Mouse (Mus musculus): ENCODE results near the gene Cspg4. TPM values are rescaled to one million over a fixed set of nuclear protein-coding genes. Genes with fewer than 3 reads are reported as not detected.

The Cspg4 gene
- polyA plus RNA-seq, 1 experiment from 2014 or later, result 24.0 TPM

DNA sequence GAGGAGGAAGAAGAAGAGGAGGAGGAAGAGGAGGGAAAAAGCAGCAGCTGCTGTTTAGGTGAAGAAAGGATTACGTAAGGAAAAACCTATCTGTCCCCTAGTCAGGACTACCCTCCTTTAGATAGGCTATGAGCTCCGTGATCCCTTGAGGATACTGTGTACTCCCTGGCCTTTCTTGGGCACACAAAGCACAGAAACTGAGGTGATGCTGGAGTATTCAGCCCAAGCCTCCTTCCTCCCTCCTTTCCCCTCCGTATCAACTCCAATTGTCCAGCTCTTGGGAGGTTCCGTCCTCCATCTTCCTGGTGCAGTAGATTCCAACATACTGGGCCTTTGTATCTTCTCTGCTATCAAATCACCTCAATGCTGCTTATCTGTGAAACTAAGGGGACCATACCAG lies 57.9 kb downstream of the Cspg4 start:
- Histone ChIP-seq H3K9me3 (replicated peaks; ENCODE audit: control insufficient read depth, low read length) (no peaks in the 10 kb centered on the region; the same call in 1 of the 2 replicates), H3K4me2 (ENCODE audit: low read depth, low read length) (peak overlapping the region; percentile 89), H3K4me3 (replicated peaks; ENCODE audit: low read length) (0 out of 2 replicates have a peak overlapping the region, but pooled peaks have one; percentile 44), H3K36me3 (ENCODE audit: control insufficient read depth, insufficient read depth, low read length) (peaks cover 21% of the 10 kb centered on the region), H3K27ac (ENCODE audit: low read length) (no peak overlapping the region), H3K27me3 (ENCODE audit: control insufficient read depth, insufficient read depth, low read length) (no peaks in the 10 kb centered on the region), H3K4me1 (ENCODE audit: control insufficient read depth, insufficient read depth, low read length) (peaks cover 44% of the 10 kb centered on the region), H3K9ac (ENCODE audit: low read length) (no peak overlapping the region)
- 91% methylated on average over 4 of the region's 4 CpGs for WGBS
- ATAC-seq (ENCODE audit: insufficient read depth, low FRiP score), result no peak

DNA sequence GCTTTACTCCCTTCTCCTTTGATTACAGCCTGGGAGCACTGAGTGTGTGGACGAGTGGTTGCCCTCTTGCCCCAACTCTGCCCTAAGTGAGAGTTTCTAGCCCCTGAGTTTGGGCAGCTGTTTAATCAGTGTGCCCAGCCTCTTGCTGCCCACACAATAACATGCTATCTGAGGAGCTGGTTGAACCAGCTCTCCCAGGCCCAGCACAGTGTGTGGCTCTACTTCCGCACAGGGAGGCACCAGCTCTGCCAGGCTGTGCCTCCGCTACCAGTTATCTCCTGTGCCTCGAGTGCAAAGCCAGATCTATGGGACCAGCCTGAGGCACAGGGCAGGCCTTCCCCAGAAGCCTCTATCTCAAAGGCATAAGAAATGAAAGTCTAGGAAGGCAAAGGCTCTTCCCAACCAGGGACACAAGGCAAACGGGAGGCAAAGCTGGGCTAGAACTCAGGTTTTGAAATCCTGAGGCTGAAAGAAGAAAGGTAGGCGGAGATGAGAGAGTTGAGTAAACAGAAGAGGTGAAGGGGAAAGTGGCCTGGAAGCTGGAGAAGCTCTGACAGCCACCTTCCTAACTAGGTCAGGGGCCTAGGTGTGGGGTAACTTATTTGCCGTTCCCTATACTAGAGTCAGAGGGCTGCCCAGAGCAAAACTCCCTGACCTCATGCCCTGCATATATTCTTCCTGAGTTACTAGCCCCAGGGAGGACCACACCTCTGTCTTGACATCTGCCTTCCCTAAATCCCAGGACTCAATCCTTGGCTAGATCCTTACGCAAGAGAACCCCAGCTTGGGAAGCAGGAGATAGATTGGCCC lies 59.2 kb downstream of the Cspg4 start:
- H3K9ac ChIP-seq (ENCODE audit: low read length), result peak overlapping the region; percentile 62
- ATAC-seq (ENCODE audit: insufficient read depth, low FRiP score), result peak; percentile 23; the same call in 1 of the 2 replicates

DNA sequence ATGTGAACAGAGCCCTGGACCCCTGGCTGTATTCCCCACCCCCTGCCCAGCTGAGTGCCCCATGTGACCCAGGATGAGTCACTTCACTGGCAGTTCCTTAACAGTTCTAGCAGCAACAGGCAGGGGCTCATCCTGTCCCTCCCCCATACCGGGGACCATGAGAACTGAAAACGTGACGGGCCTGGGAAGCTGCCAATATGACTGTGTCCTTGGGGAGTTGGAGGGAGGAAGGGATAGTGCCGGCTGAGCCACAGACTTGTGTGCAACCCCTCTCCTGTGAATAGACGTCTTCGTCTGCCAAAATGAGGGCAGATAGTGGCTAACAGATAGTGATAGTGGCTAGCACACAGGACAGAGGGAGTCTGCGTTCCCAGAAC lies 59.8 kb downstream of the Cspg4 start:
- H3K4me3 ChIP-seq (replicated peaks; ENCODE audit: low read length), result peak overlapping the region; percentile 44
- H3K4me2 ChIP-seq (ENCODE audit: low read depth, low read length), result peak overlapping the region; percentile 89
- H3K27me3 ChIP-seq (ENCODE audit: control insufficient read depth, insufficient read depth, low read length), result no peaks in the 10 kb centered on the region
- peaks cover 13% of the 10 kb centered on the region for H3K36me3 ChIP-seq (ENCODE audit: control insufficient read depth, insufficient read depth, low read length)
- ATAC-seq (ENCODE audit: insufficient read depth, low FRiP score), result peak; percentile 48
- 10% methylated on average over 7 of the region's 7 CpGs for WGBS
- no peaks in the 10 kb centered on the region; the same call in 1 of the 2 replicates for H3K9me3 ChIP-seq (replicated peaks; ENCODE audit: control insufficient read depth, low read length)
- peaks cover 40% of the 10 kb centered on the region for H3K4me1 ChIP-seq (ENCODE audit: control insufficient read depth, insufficient read depth, low read length)
- H3K27ac ChIP-seq (ENCODE audit: low read length), result peak overlapping the region; percentile 85
- H3K9ac ChIP-seq (ENCODE audit: low read length), result peak overlapping the region; percentile 62

More for the DNA sequence above, 59.2 kb downstream of the Cspg4 start:
- Histone ChIP-seq H3K4me3 (replicated peaks; ENCODE audit: low read length) (peak overlapping the region; percentile 44), H3K27ac (ENCODE audit: low read length) (peak overlapping the region; percentile 85), H3K36me3 (ENCODE audit: control insufficient read depth, insufficient read depth, low read length) (peaks cover 13% of the 10 kb centered on the region), H3K4me2 (ENCODE audit: low read depth, low read length) (peak overlapping the region; percentile 89), H3K27me3 (ENCODE audit: control insufficient read depth, insufficient read depth, low read length) (no peaks in the 10 kb centered on the region), H3K9me3 (replicated peaks; ENCODE audit: control insufficient read depth, low read length) (no peaks in the 10 kb centered on the region; the same call in 1 of the 2 replicates), H3K4me1 (ENCODE audit: control insufficient read depth, insufficient read depth, low read length) (peaks cover 40% of the 10 kb centered on the region)
- WGBS, result 37% methylated on average over 8 of the region's 8 CpGs

DNA sequence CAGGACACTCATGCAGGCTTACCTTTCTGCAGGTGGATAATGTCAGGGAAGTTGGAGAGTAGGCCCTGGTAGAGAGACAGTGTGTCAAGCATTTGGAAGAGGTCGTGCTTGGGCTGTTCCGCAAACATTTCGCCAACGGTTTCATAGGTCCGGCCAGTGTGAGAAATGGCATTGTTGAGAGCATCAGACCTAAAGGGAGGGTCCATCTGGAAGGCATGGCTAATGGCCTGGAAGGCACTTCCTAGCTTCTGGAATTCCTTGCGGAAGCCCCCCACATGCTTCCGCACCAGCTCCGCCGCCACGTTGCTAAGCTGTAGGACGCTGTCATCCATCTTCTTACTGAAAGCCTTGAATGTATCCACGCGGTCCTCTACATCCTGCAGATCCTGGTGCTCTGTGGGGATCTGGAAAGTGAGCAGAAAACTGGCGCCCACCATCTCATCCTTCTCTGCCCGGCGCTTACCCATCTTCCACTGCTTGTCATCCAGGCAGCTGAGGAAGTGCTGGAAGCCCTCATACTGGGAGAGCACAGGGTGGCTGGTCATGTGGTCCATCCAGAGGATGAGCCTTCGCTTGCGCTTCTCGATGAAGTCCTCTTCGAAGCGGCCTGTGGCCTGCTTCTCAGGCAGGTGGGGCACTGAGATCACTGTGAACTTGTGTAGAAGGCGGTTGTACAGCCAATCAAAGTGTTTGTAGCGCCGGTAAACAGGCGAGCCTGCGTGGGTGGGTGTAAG lies 60.6 kb downstream of the Cspg4 start:
- WGBS, result 66% methylated on average over 26 of the region's 26 CpGs
- H3K4me1 ChIP-seq (ENCODE audit: control insufficient read depth, insufficient read depth, low read length), result peaks cover 40% of the 10 kb centered on the region

DNA sequence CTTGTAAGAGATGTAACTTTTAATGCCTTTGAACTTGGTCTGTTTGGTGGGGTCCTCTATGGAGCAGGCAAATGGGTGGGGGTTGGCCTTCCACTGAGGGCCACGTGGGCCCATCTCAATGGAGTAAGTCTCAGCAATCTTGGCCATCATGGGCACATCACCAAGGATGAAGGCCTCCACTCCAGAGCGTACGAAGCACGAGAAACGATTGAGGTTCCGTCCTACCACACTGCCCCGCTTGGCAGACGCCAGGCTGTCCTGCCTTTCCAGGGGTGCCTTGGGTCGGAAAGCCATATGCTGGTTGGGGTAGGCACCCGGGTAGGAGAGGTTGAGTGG lies 61.2 kb downstream of the Cspg4 start:
- H3K4me1 ChIP-seq (ENCODE audit: control insufficient read depth, insufficient read depth, low read length), result peaks cover 40% of the 10 kb centered on the region
- no peak overlapping the region for H3K9ac ChIP-seq (ENCODE audit: low read length)
- peak overlapping the region; percentile 44 for H3K4me3 ChIP-seq (replicated peaks; ENCODE audit: low read length)
- no peaks in the 10 kb centered on the region; the same call in 1 of the 2 replicates for H3K9me3 ChIP-seq (replicated peaks; ENCODE audit: control insufficient read depth, low read length)
- no peak for ATAC-seq (ENCODE audit: insufficient read depth, low FRiP score)
- no peak overlapping the region for H3K27ac ChIP-seq (ENCODE audit: low read length)
- H3K27me3 ChIP-seq (ENCODE audit: control insufficient read depth, insufficient read depth, low read length), result no peaks in the 10 kb centered on the region
- peak overlapping the region; percentile 89 for H3K4me2 ChIP-seq (ENCODE audit: low read depth, low read length)
- H3K36me3 ChIP-seq (ENCODE audit: control insufficient read depth, insufficient read depth, low read length), result peaks cover 11% of the 10 kb centered on the region
- 94% methylated on average over 10 of the region's 10 CpGs for WGBS

More for the DNA sequence above, 60.6 kb downstream of the Cspg4 start:
- Histone ChIP-seq H3K27ac (ENCODE audit: low read length) (peak overlapping the region; percentile 85), H3K9ac (ENCODE audit: low read length) (peak overlapping the region; percentile 62), H3K4me3 (replicated peaks; ENCODE audit: low read length) (peak overlapping the region; percentile 44), H3K4me2 (ENCODE audit: low read depth, low read length) (peak overlapping the region; percentile 89), H3K27me3 (ENCODE audit: control insufficient read depth, insufficient read depth, low read length) (no peaks in the 10 kb centered on the region), H3K36me3 (ENCODE audit: control insufficient read depth, insufficient read depth, low read length) (peaks cover 11% of the 10 kb centered on the region), H3K9me3 (replicated peaks; ENCODE audit: control insufficient read depth, low read length) (no peaks in the 10 kb centered on the region; the same call in 1 of the 2 replicates)
- no peak for ATAC-seq (ENCODE audit: insufficient read depth, low FRiP score)

DNA sequence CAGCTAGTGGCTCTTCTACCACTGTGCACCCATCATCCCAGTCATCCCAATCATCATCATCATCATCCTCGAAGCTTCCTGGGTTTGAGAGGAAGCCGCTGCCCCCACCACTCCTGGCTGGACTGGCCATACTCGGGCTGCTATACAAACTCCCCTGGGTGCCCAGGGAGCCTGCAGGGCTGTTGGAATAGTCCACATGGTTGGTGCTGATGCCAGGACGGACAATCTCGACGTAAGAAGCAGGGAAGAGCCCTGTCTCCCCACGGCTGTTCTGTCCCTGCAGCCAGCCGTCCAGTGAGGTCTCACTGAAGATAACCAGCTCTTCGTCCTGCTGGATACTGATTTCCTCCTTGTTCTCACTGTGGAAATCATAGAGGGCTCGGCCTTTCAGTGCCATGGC lies 61.6 kb downstream of the Cspg4 start:
- Histone ChIP-seq H3K9me3 (replicated peaks; ENCODE audit: control insufficient read depth, low read length) (no peaks in the 10 kb centered on the region; the same call in 1 of the 2 replicates), H3K36me3 (ENCODE audit: control insufficient read depth, insufficient read depth, low read length) (peaks cover 10% of the 10 kb centered on the region), H3K4me3 (replicated peaks; ENCODE audit: low read length) (peak overlapping the region; percentile 73), H3K27me3 (ENCODE audit: control insufficient read depth, insufficient read depth, low read length) (no peaks in the 10 kb centered on the region; the same call in 1 of the 2 replicates), H3K4me2 (ENCODE audit: low read depth, low read length) (peak overlapping the region; percentile 89), H3K27ac (ENCODE audit: low read length) (peak overlapping the region; percentile 97), H3K4me1 (ENCODE audit: control insufficient read depth, insufficient read depth, low read length) (peaks cover 40% of the 10 kb centered on the region), H3K9ac (ENCODE audit: low read length) (peak overlapping the region; percentile 84)
- 74% methylated on average over 10 of the region's 10 CpGs for WGBS
- ATAC-seq (ENCODE audit: insufficient read depth, low FRiP score), result no peak

DNA sequence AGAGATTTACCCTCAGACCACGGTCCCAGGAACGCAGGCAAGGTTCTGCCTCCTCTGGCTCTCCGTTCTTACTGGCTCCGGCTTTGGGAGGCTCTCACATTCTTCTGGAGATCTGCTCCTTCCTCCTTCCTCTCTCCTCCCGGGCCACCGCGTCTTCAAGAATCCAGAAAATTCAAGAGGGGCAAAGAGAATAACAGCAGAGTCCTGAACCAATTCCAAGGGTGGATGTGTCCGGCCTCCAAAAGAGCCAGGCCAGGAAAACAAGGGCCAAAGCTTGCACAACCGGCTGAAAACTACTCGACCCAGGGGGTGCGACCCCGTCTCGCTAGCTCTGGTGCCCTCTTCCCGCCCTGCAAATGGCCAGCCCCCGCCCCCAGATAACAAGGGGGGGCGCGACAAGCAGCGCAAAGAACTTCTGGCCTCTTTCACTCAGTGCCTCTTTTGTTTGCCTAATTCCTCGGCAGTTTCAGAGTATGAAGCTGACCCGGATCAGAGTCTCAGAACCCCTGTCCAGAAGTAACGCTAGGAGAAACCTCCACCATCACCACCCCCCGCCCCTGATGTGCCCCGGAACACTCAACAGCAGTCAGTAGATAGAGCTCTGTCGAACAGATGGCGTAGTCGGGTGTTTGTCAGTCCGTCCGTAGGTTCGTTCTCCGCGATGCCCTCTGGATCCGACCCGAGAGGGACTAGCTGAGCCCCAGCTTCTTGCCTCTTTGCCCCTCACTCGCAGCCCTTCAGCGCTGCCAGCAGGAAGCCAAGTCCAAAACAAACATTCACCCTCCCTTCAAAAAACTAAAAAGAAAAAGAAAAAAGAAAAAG lies 62.6 kb downstream of the Cspg4 start:
- peaks cover 40% of the 10 kb centered on the region for H3K4me1 ChIP-seq (ENCODE audit: control insufficient read depth, insufficient read depth, low read length)

DNA sequence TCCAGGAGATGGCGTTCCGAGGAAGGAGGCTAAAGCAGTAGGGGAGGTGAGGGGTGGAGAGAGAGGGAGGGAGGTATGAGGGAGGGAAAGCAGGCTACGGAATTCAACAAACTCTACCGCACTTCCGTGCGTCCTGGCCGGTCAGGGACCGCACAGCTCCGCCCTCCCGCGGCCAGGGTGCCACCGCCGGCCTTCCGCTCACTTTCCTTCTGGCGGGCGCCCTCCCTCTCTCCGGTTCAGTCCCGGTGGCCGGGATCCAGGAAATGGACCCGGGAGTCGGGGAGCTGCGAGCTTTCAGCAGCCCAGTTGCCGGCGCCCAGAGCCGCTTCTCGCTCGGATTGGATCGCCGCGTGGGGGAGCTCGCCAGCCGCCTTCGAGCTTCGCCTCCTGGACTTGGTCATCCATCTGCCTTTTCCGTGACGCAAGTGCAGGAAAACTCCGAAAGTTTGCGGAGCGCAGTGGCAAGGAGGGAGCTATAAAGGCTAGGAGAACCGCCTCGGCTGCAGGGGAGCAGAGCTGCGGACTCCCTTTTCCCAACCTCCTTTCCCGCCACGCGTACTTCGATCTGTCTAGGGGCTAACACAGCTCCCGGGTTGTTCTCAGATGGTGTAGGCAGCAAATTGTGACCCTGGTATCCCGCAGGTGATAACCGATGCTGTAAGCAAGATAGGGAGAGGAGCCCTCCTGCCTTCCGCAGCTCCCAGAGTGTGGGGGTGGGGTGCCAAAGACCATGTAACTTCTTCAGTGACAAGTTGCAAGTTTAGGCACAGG lies 63.4 kb downstream of the Cspg4 start, which contains the start of gene Snx33:
Gene Snx33 (minus strand): TSS at position 331 of the 771 bp plus-strand sequence.
- Histone ChIP-seq H3K4me3 (replicated peaks; ENCODE audit: low read length) (peak within 1 kb of the TSS; percentile 73), H3K27me3 (ENCODE audit: control insufficient read depth, insufficient read depth, low read length) (no peaks in the 10 kb centered on the region; the same call in 1 of the 2 replicates), H3K9me3 (replicated peaks; ENCODE audit: control insufficient read depth, low read length) (no peaks in the 10 kb centered on the region), H3K4me2 (ENCODE audit: low read depth, low read length) (peak within 1 kb of the TSS; percentile 89), H3K4me1 (ENCODE audit: control insufficient read depth, insufficient read depth, low read length) (peaks cover 37% of the 10 kb centered on the region), H3K9ac (ENCODE audit: low read length) (peak within 1 kb of the TSS; percentile 84), H3K27ac (ENCODE audit: low read length) (peak within 1 kb of the TSS; percentile 97), H3K36me3 (ENCODE audit: control insufficient read depth, insufficient read depth, low read length) (no peaks in the 10 kb centered on the region)
- peak; percentile 84 for ATAC-seq (ENCODE audit: insufficient read depth, low FRiP score)
- WGBS, result under 1% methylated on average over 50 of the region's 50 CpGs

More for the DNA sequence above, 62.6 kb downstream of the Cspg4 start:
- no peaks in the 10 kb centered on the region for H3K9me3 ChIP-seq (replicated peaks; ENCODE audit: control insufficient read depth, low read length)
- no peaks in the 10 kb centered on the region; the same call in 1 of the 2 replicates for H3K27me3 ChIP-seq (ENCODE audit: control insufficient read depth, insufficient read depth, low read length)
- WGBS, result under 1% methylated on average over 35 of the region's 35 CpGs
- H3K4me3 ChIP-seq (replicated peaks; ENCODE audit: low read length), result peak overlapping the region; percentile 73
- H3K9ac ChIP-seq (ENCODE audit: low read length), result peak overlapping the region; percentile 84
- H3K36me3 ChIP-seq (ENCODE audit: control insufficient read depth, insufficient read depth, low read length), result 0 out of 2 replicates have a peak, but pooled peaks cover under 1% of the 10 kb centered on the region
- H3K4me2 ChIP-seq (ENCODE audit: low read depth, low read length), result peak overlapping the region; percentile 89
- H3K27ac ChIP-seq (ENCODE audit: low read length), result peak overlapping the region; percentile 97
- peak; percentile 15; the same call in 1 of the 2 replicates for ATAC-seq (ENCODE audit: insufficient read depth, low FRiP score)
